Mouse (Mus musculus) CD4-positive naive resting alpha-beta T cell, adult 76 days (primary cell): ENCODE measurements around the gene Ppp1r14a. TPM values are rescaled to one million over a fixed set of nuclear protein-coding genes. Genes with fewer than 3 reads are reported as not detected.

ENCODE experiments used
- total RNA-seq: library from RNA; stranded (reverse); gene quantifications from one replicate; pipeline ENCODE4 v1.2.4, GENCODE M21; 2023

Gene Ppp1r14a
- 1.0 TPM for total RNA-seq

DNA sequence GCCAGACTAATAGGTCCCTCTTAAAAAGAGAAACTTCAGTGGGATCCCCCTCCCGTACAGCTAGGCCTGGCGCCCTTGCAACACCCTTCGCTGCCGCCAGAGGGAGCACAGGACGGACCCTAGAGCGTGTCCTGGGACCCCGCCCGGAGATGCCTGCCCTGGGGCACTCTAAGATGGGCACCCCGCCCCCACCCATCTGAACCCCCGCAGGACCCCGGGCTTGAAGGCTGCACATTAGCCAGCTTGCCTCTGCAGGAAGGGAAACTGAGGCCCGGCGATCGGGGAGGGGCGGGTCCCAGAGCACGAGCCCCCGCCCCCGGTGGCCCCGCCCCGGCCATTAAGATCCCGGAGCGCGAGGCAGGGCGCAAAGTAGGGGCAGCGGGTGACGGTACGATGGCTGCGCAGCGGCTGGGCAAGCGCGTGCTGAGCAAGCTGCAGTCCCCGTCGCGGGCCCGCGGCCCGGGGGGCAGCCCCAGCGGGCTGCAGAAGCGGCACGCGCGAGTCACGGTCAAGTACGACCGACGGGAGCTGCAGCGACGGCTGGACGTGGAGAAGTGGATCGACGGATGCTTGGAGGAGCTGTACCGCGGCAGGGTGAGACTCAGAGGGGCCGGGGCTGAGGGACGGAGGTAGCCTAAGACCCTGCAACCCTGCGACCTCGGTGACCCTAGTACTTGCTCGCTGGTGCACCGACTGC, at the start of gene Ppp1r14a:
TSS of gene Ppp1r14a (plus strand) at position 367 of the 697 bp plus-strand sequence.

GRCm38 (mm10) chr7:29248261-29248841, 40.8 kb upstream of the Ppp1r14a start, which contains the start of gene 2200002D01Rik:
Gene 2200002D01Rik, minus strand, starts transcription at chr7:29248466.

DNA sequence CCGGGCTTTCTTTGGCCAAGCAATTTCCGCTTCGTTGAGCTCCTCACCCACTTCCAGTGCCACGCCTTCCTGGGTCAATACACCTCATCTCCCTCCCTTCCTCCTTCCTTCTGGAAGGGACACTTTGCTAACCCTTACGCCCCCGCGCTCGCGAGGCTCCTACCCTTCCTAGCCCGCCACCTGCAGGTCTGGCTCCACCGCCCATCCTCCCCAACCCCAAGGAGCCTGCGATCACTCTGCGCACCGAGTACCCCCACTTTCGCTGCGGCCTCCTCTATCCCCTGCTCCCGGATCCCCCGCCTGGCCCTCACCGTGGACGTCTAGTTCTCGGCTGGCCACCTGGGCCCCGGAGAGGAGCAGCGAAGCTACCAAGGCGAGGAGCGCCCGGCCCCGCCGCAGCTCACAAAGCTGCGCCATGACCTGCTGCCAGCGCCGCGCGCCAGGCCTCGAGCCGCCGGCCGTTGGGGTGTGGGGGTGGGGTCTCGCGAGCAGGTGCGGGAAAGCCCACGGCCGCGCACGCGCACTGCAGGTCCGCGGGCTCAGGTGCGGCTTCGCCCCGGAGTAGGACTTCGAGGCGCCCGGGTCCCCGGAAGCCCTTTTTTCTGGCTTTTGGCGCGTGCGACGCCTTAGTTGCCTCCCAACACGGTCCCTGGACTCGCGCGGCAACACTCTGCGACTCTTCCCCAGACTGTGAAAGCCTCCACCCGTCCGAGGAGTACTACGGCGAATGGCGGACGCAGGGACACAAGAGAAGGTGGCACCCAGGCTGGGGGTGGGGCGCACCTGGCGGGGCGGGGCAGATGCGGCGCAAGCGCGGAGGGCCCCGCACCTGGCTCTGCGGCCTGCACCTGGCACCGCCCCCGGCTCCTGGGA, 7.7 kb upstream of the Ppp1r14a start, which contains the start of gene Spint2:
TSS of gene Spint2 (minus strand) at position 712 of the 873 bp plus-strand sequence.

DNA sequence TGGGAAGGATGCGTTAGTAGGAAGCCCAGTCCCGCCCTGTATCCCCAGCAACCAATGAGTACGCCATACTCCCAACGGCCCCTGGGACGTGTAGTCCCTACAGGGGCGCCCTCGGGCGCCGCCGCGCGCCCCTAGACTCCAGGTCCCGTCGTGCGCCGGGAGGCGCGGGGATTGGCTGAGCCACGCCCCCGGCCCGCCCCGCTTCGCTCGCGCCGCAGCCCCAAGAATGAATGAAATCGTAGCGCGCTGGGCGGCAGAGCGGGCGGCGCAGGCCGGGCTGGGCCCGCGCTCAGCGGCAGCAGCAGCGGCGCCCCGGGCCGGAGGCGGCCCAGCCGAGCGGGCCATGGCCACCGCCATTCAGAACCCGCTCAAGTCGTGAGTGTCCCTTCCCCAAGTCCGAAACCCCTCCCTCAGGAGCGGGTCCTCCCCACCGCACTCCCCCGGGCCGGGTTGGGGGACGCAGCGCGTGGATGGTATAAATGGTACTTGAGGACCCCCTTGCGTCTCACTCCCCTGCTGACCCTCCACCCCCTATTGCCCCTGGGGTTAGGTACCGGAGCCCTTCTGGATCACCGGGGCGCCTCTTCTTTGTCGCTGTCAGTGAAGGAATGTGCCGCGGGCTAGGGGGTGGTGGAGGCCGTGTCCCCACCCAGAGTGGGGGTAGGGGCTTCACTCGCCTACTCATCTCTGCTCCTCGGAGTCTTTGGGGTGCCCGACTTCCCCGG, 14.8 kb downstream of the Ppp1r14a start, which contains the start of gene Dpf1:
TSS of gene Dpf1 (plus strand) at position 214 of the 725 bp plus-strand sequence.

Other genes with a start within 250 kb of the Ppp1r14a start
- gene Ryr1, start 164.1 kb upstream of the Ppp1r14a start, total RNA-seq = 0.21 TPM
- 3.6 TPM for gene Rasgrp4, start 154.5 kb upstream of the Ppp1r14a start, total RNA-seq
- 34.2 TPM for gene Fam98c, start 133.1 kb upstream of the Ppp1r14a start, total RNA-seq
- gene Ggn, start 119.1 kb upstream of the Ppp1r14a start, total RNA-seq = not detected
- gene Spred3, start 118.9 kb upstream of the Ppp1r14a start, total RNA-seq = 3.3 TPM
- gene Psmd8, start 108.6 kb upstream of the Ppp1r14a start, total RNA-seq = 146 TPM
- 0.32 TPM for gene Catsperg1, start 75.3 kb upstream of the Ppp1r14a start, total RNA-seq
- 0.50 TPM for gene Kcnk6, start 56.8 kb upstream of the Ppp1r14a start, total RNA-seq
- gene Yif1b, start 51.0 kb upstream of the Ppp1r14a start, total RNA-seq = 21.1 TPM
- gene 2200002D01Rik, start 40.8 kb upstream of the Ppp1r14a start, total RNA-seq = 2.4 TPM
- gene Spint2, start 7.4 kb upstream of the Ppp1r14a start, total RNA-seq = 60.7 TPM
- gene Dpf1, start 14.6 kb downstream of the Ppp1r14a start, total RNA-seq = not detected
- gene Sipa1l3, start 229.3 kb downstream of the Ppp1r14a start, total RNA-seq = 55.0 TPM